Mouse (Mus musculus) forebrain, embryonic 11.5 days (tissue): ENCODE results near the gene Rheb. TPM values are rescaled to one million over a fixed set of nuclear protein-coding genes. Genes with fewer than 3 reads are reported as not detected.

Experiments used
- ATAC-seq: fragments of 200-750 bp; cut with Nextera tagmentation; replicated peaks from 2 replicates; pipeline ENCODE4 v1.8.0; 2017; ENCODE audit warnings: moderate TSS enrichment; ENCODE audit not compliant: low FRiP score
- DNase-seq: peaks from one replicate; pipeline ENCODE4 v3.0.0-alpha.2; 2017; ENCODE audit warnings: low spot score
- H3K27ac ChIP-seq: fragments of 300-500 bp; sonication (generic); 2 replicates; pipeline ENCODE4 v1.5.1; 2014; ENCODE audit warnings: low read depth, low read length
- H3K27me3 ChIP-seq: fragments of 300-500 bp; sonication (generic); 2 replicates; pipeline ENCODE4 v1.6.1; 2014; ENCODE audit warnings: mild to moderate bottlenecking, low read length, mixed read lengths; ENCODE audit not compliant: control insufficient read depth, insufficient read depth
- H3K36me3 ChIP-seq: fragments of 300-500 bp; sonication (generic); 2 replicates; pipeline ENCODE4 v1.6.1; 2014; ENCODE audit warnings: mild to moderate bottlenecking, low read length, moderate library complexity, mixed read lengths; ENCODE audit not compliant: control insufficient read depth, insufficient read depth
- H3K4me1 ChIP-seq: fragments of 300-500 bp; sonication (generic); replicated peaks from 2 replicates; pipeline ENCODE4 v1.6.1; 2014; ENCODE audit warnings: low read length, mixed read lengths; ENCODE audit not compliant: control insufficient read depth, insufficient read depth
- H3K4me2 ChIP-seq: fragments of 300-500 bp; sonication (generic); 2 replicates; pipeline ENCODE4 v1.6.1; 2014; ENCODE audit warnings: low read depth, mild to moderate bottlenecking, low read length, moderate library complexity, mixed read lengths; ENCODE audit not compliant: severe bottlenecking
- H3K4me3 ChIP-seq: fragments of 300-500 bp; sonication (generic); 2 replicates; pipeline ENCODE4 v1.5.1; 2014; ENCODE audit warnings: low read depth, low read length
- H3K9ac ChIP-seq: fragments of 300-500 bp; sonication (generic); 2 replicates; pipeline ENCODE4 v1.6.1; 2014; ENCODE audit warnings: low read length
- H3K9me3 ChIP-seq: fragments of 300-500 bp; sonication (generic); 2 replicates; pipeline ENCODE4 v1.6.1; 2016; ENCODE audit warnings: low read length, mixed read lengths; ENCODE audit not compliant: control insufficient read depth
- WGBS: fragments of 180-500 bp; shearing (Covaris S2); extraction: QIAGEN DNeasy Blood & Tissue Kit; methylation state at CpG from one replicate; pipeline ENCODE4 v1.1.7; 2014; 5-methylcytosine and 5-hydroxymethylcytosine counted together
- polyA plus RNA-seq: library from polyadenylated mRNA; unstranded; fragments of >200 nt; fragmentation: Nextera tagmentation; extraction: Ambion mirVana; gene quantifications from 2 replicates; pipeline ENCODE4 v1.2.1, GENCODE M21; 2014

Gene Rheb
- polyA plus RNA-seq, 1 experiment from 2014 or later: 202 TPM

DNA sequence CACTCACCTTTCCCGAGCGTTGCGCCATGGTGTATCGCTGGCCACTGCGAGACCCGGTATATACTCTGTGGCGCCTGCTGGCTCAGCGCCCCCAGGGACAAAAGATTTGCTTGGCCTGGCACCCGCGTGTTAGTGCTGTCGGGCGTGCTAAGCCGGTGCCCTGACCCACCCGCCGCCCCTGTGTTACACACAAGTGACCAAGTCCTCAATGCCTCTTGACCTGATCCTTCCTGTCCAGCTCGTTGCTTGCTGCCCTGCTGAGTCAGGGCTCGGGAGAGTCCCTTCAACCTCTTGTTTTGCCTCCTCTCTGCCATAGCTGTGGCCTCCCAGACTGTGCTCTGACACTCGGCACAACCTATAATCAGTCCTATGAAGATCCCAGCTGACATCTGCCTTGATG lies 84.6 kb downstream of the Rheb start, which contains the start of gene Crygn:
Crygn (minus strand) TSS at position 193 of the 400 bp plus-strand sequence.
- Histone ChIP-seq H3K36me3 (no peaks in the 10 kb centered on the region), H3K4me2 (no peak within 1 kb of the TSS), H3K27me3 (no peaks in the 10 kb centered on the region), H3K9ac (no peak within 1 kb of the TSS), H3K27ac (no peak within 1 kb of the TSS), H3K9me3 (no peaks in the 10 kb centered on the region), H3K4me1 (no peaks in the 10 kb centered on the region), H3K4me3 (no peak within 1 kb of the TSS)
- WGBS: 29% methylated on average over 18 of the region's 18 CpGs
- no peak for ATAC-seq
- DNase-seq: no peak

DNA sequence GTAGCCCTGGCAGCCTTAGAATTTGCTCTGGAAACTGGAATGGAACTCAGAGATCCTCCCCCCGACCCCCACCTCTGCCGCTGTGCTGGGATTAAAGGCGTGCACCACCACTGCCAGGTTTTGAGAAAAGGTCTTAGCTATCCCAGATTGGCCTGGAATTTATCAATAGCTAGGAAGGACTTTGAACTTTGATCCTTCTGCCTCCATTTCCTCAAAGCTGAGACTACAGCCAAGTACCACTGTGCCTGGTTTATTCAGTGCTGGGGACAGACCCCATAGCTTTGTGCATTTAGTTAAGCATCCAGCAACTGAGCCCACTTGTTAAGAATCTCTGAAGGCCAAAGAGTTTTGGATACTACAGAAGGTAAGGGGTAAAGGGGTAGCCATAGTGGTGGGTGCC lies 85.5 kb downstream of the Rheb start:
- no peaks in the 10 kb centered on the region; the same call in 1 of the 2 replicates for H3K4me1 ChIP-seq
- 55% methylated on average over 3 of the region's 3 CpGs for WGBS
- ATAC-seq: no peak

More for the DNA sequence above, 85.5 kb downstream of the Rheb start:
- no peak for DNase-seq
- H3K27me3 ChIP-seq: no peaks in the 10 kb centered on the region
- H3K4me2 ChIP-seq: no peak overlapping the region
- no peak overlapping the region for H3K4me3 ChIP-seq
- H3K9ac ChIP-seq: no peak overlapping the region
- no peak overlapping the region for H3K27ac ChIP-seq
- no peaks in the 10 kb centered on the region for H3K9me3 ChIP-seq
- H3K36me3 ChIP-seq: no peaks in the 10 kb centered on the region

Other genes starting within 250 kb of the Rheb start
- gene Smarcd3, start 218.2 kb downstream of the Rheb start, polyA plus RNA-seq: 76.0 and 93.8 TPM in 2 replicates
- 33.9 and 34.0 TPM in 2 replicates for gene Nub1, start 157.1 kb downstream of the Rheb start, polyA plus RNA-seq
- 13.6 and 16.1 TPM in 2 replicates for gene Wdr86, start 111.9 kb downstream of the Rheb start, polyA plus RNA-seq
- gene Crygn, start 84.6 kb downstream of the Rheb start, polyA plus RNA-seq: not detected in 2 replicates